ENCODE assay signal across 31 mouse cellular contexts in the genomic region with DNA sequence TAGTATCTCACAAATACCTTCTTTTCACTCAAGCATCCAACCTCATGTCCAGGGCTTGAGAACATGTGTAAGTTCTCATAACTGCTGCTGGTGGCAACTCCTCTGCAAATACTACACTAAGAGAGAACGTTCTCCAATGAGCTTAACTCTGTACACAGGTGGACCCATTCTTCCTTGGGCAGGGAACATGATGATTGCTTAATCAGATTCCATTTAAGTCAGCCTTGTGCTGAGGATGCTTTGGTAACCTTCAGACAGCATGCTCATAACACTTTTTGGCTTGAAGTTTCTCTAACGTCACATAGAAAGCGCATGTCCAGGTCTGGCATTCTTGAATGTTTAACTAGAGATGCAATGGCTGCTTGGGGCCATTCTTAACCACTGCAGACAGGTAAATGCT.
"Had no signal": no experiment of that assay in that cellular context is flagged by ENCODE, and none has a peak within 500 bp of the region (broad histone marks: within the 10 kb centered on the region; RNA-seq: fewer than 3 reads in every experiment).

No protein-coding gene starts in this region.

- H3K4me2 ChIP-seq: limb, embryonic 12.5 days; limb, embryonic 13.5 days; limb, embryonic 15.5 days; liver, embryonic 11.5 days; liver, embryonic 12.5 days; liver, embryonic 13.5 days; liver, embryonic 15.5 days; lung, embryonic 14.5 days; lung, embryonic 15.5 days; midbrain, embryonic 12.5 days; midbrain, embryonic 13.5 days; midbrain, embryonic 15.5 days; neural tube, embryonic 12.5 days had no signal

- H3K9ac ChIP-seq: limb, embryonic 12.5 days; limb, embryonic 13.5 days; limb, embryonic 15.5 days; liver, embryonic 12.5 days; liver, embryonic 13.5 days; liver, embryonic 14.5 days; liver, embryonic 15.5 days; liver, postnatal 0 days; lung, embryonic 14.5 days; lung, embryonic 15.5 days; midbrain, embryonic 12.5 days; midbrain, embryonic 13.5 days; midbrain, embryonic 15.5 days; neural tube, embryonic 12.5 days had no signal

- ATAC-seq: liver, embryonic 12.5 days; liver, postnatal 0 days; lung, postnatal 0 days; midbrain, embryonic 13.5 days; midbrain, embryonic 15.5 days had no signal

- H3K27ac ChIP-seq: left cerebral cortex, adult 2 months; limb, embryonic 10.5 days; limb, embryonic 12.5 days; limb, embryonic 13.5 days; limb, embryonic 15.5 days; liver, embryonic 12.5 days; liver, embryonic 13.5 days; liver, embryonic 14.5 days; liver, embryonic 15.5 days; lung, embryonic 15.5 days; macrophage; midbrain, embryonic 10.5 days; midbrain, embryonic 12.5 days; midbrain, embryonic 13.5 days; midbrain, embryonic 15.5 days; neural tube, embryonic 12.5 days had no signal

- H3K4me1 ChIP-seq: limb, embryonic 10.5 days; limb, embryonic 12.5 days; liver, embryonic 12.5 days; liver, embryonic 13.5 days; liver, embryonic 15.5 days; lung, embryonic 15.5 days; megakaryocyte, embryonic 14.5 days; midbrain, embryonic 10.5 days; midbrain, embryonic 12.5 days; midbrain, embryonic 13.5 days; midbrain, embryonic 15.5 days; neural tube, embryonic 12.5 days had no signal

- H3K9me3 ChIP-seq: limb, embryonic 10.5 days; limb, embryonic 12.5 days; limb, embryonic 13.5 days; limb, embryonic 15.5 days; liver, embryonic 12.5 days; liver, embryonic 13.5 days; liver, embryonic 15.5 days; lung, embryonic 15.5 days; megakaryocyte, embryonic 14.5 days; midbrain, embryonic 10.5 days; midbrain, embryonic 12.5 days; midbrain, embryonic 13.5 days; midbrain, embryonic 15.5 days; neural tube, embryonic 12.5 days had no signal

- DNase-seq: left cerebral cortex, postnatal 4 days; liver; liver, embryonic 13.5 days; liver, postnatal 0 days; lung, adult 18-20 months; lung, adult 2 months; lung, embryonic 14.5 days; lung, postnatal 10 days; lung, postnatal 14 days; lung, postnatal 36 days; lung, postnatal 4 days; midbrain, embryonic 14.5 days had no signal

- H3K27me3 ChIP-seq: limb, embryonic 12.5 days; limb, embryonic 13.5 days; limb, embryonic 15.5 days; liver, embryonic 12.5 days; liver, embryonic 13.5 days; liver, embryonic 15.5 days; lung, embryonic 15.5 days; megakaryocyte, embryonic 14.5 days; midbrain, embryonic 12.5 days; midbrain, embryonic 13.5 days; midbrain, embryonic 15.5 days; neural tube, embryonic 12.5 days had no signal

- H3K4me3 ChIP-seq: left cerebral cortex, adult 2 months; limb, embryonic 10.5 days; limb, embryonic 12.5 days; limb, embryonic 13.5 days; limb, embryonic 15.5 days; liver, embryonic 12.5 days; liver, embryonic 13.5 days; liver, embryonic 15.5 days; lung, embryonic 15.5 days; megakaryocyte, embryonic 14.5 days; midbrain, embryonic 10.5 days; midbrain, embryonic 12.5 days; midbrain, embryonic 13.5 days; midbrain, embryonic 15.5 days; myocyte; neural tube, embryonic 12.5 days had no signal

- H3K36me3 ChIP-seq: limb, embryonic 10.5 days; limb, embryonic 12.5 days; limb, embryonic 13.5 days; limb, embryonic 15.5 days; liver, embryonic 12.5 days; liver, embryonic 13.5 days; liver, embryonic 15.5 days; lung, embryonic 15.5 days; midbrain, embryonic 10.5 days; midbrain, embryonic 12.5 days; midbrain, embryonic 13.5 days; midbrain, embryonic 15.5 days; neural tube, embryonic 12.5 days had no signal
